Mouse (Mus musculus) neural tube, embryonic 12.5 days (tissue): ENCODE measurements around the gene D1Ertd622e. TPM values are rescaled to one million over a fixed set of nuclear protein-coding genes. Genes with fewer than 3 reads are reported as not detected.

ENCODE experiments used
- ATAC-seq: fragments of 200-750 bp; cut with Nextera tagmentation; 2 replicates; pipeline ENCODE4 v1.8.0; 2017; ENCODE audit warnings: low read depth, mild to moderate bottlenecking, moderate TSS enrichment, moderate library complexity; ENCODE audit not compliant: low FRiP score
- H3K27ac ChIP-seq: fragments of 300-500 bp; sonication (generic); 2 replicates; pipeline ENCODE4 v1.5.1; 2016
- H3K27me3 ChIP-seq: fragments of 300-500 bp; sonication (generic); replicated peaks from 2 replicates; pipeline ENCODE4 v1.6.1; 2016; ENCODE audit warnings: mild to moderate bottlenecking
- H3K36me3 ChIP-seq: fragments of 300-500 bp; sonication (generic); 2 replicates; pipeline ENCODE4 v1.6.1; 2016; ENCODE audit warnings: mild to moderate bottlenecking
- H3K4me1 ChIP-seq: fragments of 300-500 bp; sonication (generic); 2 replicates; pipeline ENCODE4 v1.6.1; 2016
- H3K4me2 ChIP-seq: fragments of 300-500 bp; sonication (generic); replicated peaks from 2 replicates; pipeline ENCODE4 v1.6.1; 2016; ENCODE audit warnings: mild to moderate bottlenecking
- H3K4me3 ChIP-seq: fragments of 300-500 bp; sonication (generic); 2 replicates; pipeline ENCODE4 v1.5.1; 2016
- H3K9ac ChIP-seq: fragments of 300-500 bp; sonication (generic); 2 replicates; pipeline ENCODE4 v1.6.1; 2016; ENCODE audit warnings: mild to moderate bottlenecking
- H3K9me3 ChIP-seq: fragments of 300-500 bp; sonication (generic); 2 replicates; pipeline ENCODE4 v1.6.1; 2016; ENCODE audit warnings: mild to moderate bottlenecking
- WGBS: fragments of 180-500 bp; shearing (Covaris S2); methylation state at CpG from one replicate; pipeline ENCODE4 v1.1.7; 2016; 5-methylcytosine and 5-hydroxymethylcytosine counted together
- polyA plus RNA-seq: library from polyadenylated mRNA; unstranded; fragments of >200 nt; fragmentation: Nextera tagmentation; extraction: Ambion mirVana; gene quantifications from 2 replicates; pipeline ENCODE4 v1.2.1, GENCODE M21; 2016

D1Ertd622e gene
- polyA plus RNA-seq, 1 experiment from 2014 or later, result 32.8 TPM

- no peak overlapping the region for H3K9ac ChIP-seq
- no peaks in the 10 kb centered on the region for H3K4me1 ChIP-seq
- H3K4me3 ChIP-seq, result no peak overlapping the region
- ATAC-seq, result no peak
- no peaks in the 10 kb centered on the region for H3K27me3 ChIP-seq
- WGBS, result 66% methylated on average over 5 of the region's 5 CpGs
- H3K4me2 ChIP-seq, result no peak overlapping the region
- H3K27ac ChIP-seq, result no peak overlapping the region
- no peaks in the 10 kb centered on the region for H3K9me3 ChIP-seq
- no peaks in the 10 kb centered on the region for H3K36me3 ChIP-seq
Measured at GRCm38 (mm10) chr1:97630146-97630545, 31.7 kb downstream of the D1Ertd622e start.

- Histone ChIP-seq H3K27me3 (no peaks in the 10 kb centered on the region), H3K36me3 (no peaks in the 10 kb centered on the region), H3K4me3 (no peak overlapping the region), H3K9ac (no peak overlapping the region), H3K9me3 (no peaks in the 10 kb centered on the region), H3K4me2 (no peak overlapping the region), H3K27ac (no peak overlapping the region), H3K4me1 (no peaks in the 10 kb centered on the region)
- WGBS, result 87% methylated on average over 7 of the region's 7 CpGs
- no peak for ATAC-seq
Measured at GRCm38 (mm10) chr1:97628859-97629258, 33.0 kb downstream of the D1Ertd622e start.

- WGBS, result 77% methylated on average over 8 of the region's 8 CpGs
- no peak overlapping the region for H3K27ac ChIP-seq
- no peaks in the 10 kb centered on the region for H3K36me3 ChIP-seq
- H3K4me1 ChIP-seq, result no peaks in the 10 kb centered on the region; the same call in 1 of the 2 replicates
- H3K4me2 ChIP-seq, result no peak overlapping the region
- no peak for ATAC-seq
- H3K27me3 ChIP-seq, result no peaks in the 10 kb centered on the region
- H3K9ac ChIP-seq, result no peak overlapping the region
- H3K4me3 ChIP-seq, result no peak overlapping the region
- H3K9me3 ChIP-seq, result no peaks in the 10 kb centered on the region
Measured at GRCm38 (mm10) chr1:97628016-97628415, 33.9 kb downstream of the D1Ertd622e start.

- Histone ChIP-seq H3K36me3 (no peaks in the 10 kb centered on the region), H3K27ac (no peak overlapping the region), H3K4me1 (no peaks in the 10 kb centered on the region; the same call in 1 of the 2 replicates), H3K9ac (no peak overlapping the region), H3K4me2 (no peak overlapping the region), H3K4me3 (no peak overlapping the region), H3K27me3 (no peaks in the 10 kb centered on the region), H3K9me3 (no peaks in the 10 kb centered on the region)
- WGBS, result 69% methylated on average over 6 of the region's 6 CpGs
- no peak for ATAC-seq
Measured at GRCm38 (mm10) chr1:97625427-97625826, 36.4 kb downstream of the D1Ertd622e start.

DNA sequence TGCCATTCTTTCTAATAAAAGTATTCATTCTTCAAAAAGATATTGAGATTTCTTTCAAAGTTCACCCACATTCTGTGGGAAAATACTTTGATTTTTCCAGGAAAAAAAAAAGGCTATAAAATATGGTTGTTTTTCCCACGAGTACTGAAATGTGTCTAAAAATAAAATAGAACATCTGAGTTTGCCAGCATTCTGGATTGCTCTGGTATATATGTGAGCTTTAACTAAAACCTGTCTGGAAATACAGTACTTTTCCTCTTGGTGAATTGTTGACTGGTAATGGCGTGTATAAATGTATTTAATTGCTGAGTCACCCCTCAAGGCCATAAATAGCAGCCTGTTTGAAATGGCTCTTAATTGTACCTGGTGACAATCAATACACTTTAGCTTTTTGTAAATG is 37.5 kb downstream of the D1Ertd622e start:
- Histone ChIP-seq H3K9me3 (no peaks in the 10 kb centered on the region), H3K4me1 (no peaks in the 10 kb centered on the region; the same call in 1 of the 2 replicates), H3K4me3 (no peak overlapping the region), H3K27ac (no peak overlapping the region), H3K4me2 (no peak overlapping the region), H3K9ac (no peak overlapping the region), H3K36me3 (no peaks in the 10 kb centered on the region), H3K27me3 (no peaks in the 10 kb centered on the region)
- WGBS, result 53% methylated on average over 2 of the region's 2 CpGs
- ATAC-seq, result no peak

- Histone ChIP-seq H3K9ac (no peak overlapping the region), H3K4me2 (no peak overlapping the region), H3K4me3 (no peak overlapping the region), H3K9me3 (no peaks in the 10 kb centered on the region), H3K27me3 (no peaks in the 10 kb centered on the region), H3K4me1 (no peaks in the 10 kb centered on the region; the same call in 1 of the 2 replicates), H3K27ac (no peak overlapping the region), H3K36me3 (no peaks in the 10 kb centered on the region)
- ATAC-seq, result no peak
- 6% methylated on average over 1 of the region's 1 CpGs for WGBS
Measured at GRCm38 (mm10) chr1:97623214-97623856, 38.5 kb downstream of the D1Ertd622e start.

DNA sequence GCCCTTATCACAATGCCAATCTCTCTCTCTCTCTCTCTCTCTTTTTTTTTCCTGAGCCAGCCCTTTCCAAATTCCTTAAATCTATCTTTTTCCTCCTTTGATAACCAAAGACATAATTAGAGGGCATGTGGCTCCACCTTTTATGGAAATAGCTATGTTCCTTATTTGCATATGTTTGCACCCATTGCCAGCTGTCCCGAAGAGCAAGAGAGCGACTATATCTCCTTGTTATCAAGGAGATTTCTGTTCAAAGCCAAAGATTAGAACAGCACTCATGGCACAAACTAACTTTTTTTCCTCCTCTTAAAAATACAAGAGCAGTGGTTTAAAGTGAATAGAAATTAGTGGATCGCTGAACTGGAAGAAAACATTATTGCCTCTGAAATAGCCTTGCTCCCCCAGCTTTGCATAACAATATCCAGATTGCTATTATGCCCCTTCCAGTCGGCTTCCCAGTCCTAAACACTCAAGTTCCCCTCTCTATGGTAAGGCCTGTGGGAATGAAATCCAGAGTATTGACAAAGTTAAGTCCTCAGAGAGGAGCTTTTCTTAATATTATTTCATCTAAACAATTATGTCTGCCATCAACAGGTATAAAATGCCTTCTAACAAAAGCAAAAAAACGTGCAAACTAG is 39.2 kb downstream of the D1Ertd622e start:
- WGBS, result 8% methylated on average over 5 of the region's 5 CpGs
- peak overlapping the region; percentile 12; the same call in 1 of the 2 replicates for H3K4me2 ChIP-seq
- 0 out of 2 replicates have a peak, but pooled peaks have one; percentile 57 for ATAC-seq

DNA sequence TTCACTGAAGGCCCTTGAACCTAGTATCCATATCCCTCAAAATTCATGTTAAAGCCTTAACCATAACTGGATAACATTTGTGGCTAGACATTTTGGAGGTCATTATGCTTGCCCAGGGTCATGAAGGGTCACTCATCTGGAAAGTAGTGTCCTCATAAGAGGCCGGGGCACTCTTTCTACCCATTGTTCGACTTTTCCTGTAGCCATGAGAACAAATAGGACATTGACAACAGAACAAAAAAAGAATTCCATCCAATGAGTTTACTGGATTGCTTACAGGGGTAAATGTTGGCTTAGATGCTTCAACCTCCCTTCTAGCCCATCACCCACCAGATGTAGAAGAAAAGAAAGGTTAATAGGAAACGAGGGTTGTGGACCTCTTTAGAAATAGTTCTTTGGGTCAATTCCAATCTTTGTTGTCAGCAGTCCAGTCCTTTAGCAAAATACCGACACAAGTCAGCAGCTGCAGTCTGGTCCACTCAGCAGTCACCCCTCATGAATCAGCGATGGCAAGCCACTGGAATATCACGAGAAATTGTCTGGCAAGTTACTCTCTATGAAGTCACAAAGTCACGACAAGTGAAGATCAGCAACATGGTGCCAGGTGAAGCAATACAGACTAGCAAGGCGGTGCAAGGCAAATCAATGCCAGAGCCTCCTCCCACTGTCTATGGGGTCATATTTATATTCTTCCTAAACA is 42.1 kb downstream of the D1Ertd622e start:
- H3K9me3 ChIP-seq, result no peaks in the 10 kb centered on the region
- no peak overlapping the region for H3K4me2 ChIP-seq
- no peak for ATAC-seq
- no peaks in the 10 kb centered on the region for H3K36me3 ChIP-seq
- H3K27me3 ChIP-seq, result no peaks in the 10 kb centered on the region
- WGBS, result 64% methylated on average over 8 of the region's 8 CpGs
- no peaks in the 10 kb centered on the region; the same call in 1 of the 2 replicates for H3K4me1 ChIP-seq
- no peak overlapping the region for H3K27ac ChIP-seq
- no peak overlapping the region for H3K9ac ChIP-seq
- H3K4me3 ChIP-seq, result no peak overlapping the region

More for the DNA sequence above, 39.2 kb downstream of the D1Ertd622e start:
- no peak overlapping the region for H3K4me3 ChIP-seq
- H3K9ac ChIP-seq, result no peak overlapping the region
- H3K27me3 ChIP-seq, result no peaks in the 10 kb centered on the region
- H3K27ac ChIP-seq, result no peak overlapping the region
- no peaks in the 10 kb centered on the region for H3K9me3 ChIP-seq
- no peaks in the 10 kb centered on the region for H3K36me3 ChIP-seq
- H3K4me1 ChIP-seq, result no peaks in the 10 kb centered on the region; the same call in 1 of the 2 replicates

DNA sequence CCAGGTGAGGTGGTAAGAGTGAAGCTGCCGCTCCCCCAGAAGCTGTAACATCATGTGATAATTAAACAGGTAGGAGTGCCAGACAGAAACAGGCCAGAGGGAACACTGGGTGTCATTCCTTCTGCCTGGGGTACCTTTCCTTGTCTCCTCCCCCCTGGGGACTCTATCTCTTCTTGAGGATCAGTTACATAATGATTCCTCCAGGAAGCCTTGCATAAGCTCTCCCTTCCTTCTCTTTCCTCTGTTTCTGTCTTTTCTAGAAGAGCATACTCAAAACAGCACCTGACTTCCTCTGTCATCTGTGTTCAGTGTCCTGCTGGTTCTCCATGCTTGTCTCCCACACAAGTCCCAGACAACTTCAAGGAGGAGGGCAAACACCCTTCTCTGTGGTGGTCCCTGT is 46.3 kb downstream of the D1Ertd622e start:
- Histone ChIP-seq H3K9ac (no peak overlapping the region), H3K27ac (no peak overlapping the region), H3K4me1 (no peaks in the 10 kb centered on the region), H3K9me3 (no peaks in the 10 kb centered on the region), H3K27me3 (no peaks in the 10 kb centered on the region), H3K4me2 (no peak overlapping the region), H3K36me3 (no peaks in the 10 kb centered on the region), H3K4me3 (no peak overlapping the region)
- no peak for ATAC-seq
- 88% methylated on average over 1 of the region's 1 CpGs for WGBS

DNA sequence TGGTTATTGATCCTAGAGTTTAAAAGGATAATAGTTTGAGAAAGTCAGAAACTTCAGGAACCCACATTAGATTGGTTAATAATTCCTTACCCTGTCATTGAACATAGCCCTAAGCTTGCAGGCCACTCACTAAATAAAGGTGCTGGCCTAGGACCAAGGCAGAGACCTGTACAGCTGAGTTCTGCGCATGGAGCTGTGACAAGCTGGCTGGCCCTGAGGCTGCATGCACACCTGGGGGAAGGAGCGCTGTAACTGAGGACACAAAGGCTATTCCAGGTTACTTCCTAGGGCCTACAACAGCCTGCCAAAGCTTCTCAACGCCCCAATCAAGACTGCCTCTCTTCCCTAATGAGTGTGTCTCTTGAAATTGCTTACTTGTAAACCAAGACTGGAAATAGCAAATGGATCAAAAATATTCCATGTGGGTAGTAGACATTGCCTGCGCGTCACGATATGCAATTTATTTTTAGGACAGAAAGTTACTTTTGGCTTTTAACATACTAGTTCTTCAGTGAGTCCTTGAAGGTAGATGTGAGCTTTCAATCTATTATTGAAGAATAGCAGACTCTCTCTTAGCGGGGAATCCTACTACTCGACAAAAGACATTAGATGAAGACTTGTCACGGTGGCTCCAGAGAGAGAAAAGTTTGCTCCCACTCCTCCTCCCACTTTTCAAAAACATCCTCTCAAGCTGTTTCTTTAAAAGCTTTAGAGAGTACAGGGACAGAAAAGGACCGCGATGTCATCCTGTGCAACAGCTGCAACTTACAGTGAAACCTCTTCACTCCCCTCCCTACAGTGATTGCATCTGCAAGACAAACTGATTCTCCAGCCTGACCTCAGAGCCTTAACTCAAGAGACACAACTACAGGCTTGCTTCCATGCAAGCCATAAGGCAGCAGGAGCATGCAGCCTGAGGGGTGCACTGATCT is 47.1 kb downstream of the D1Ertd622e start:
- Histone ChIP-seq H3K27ac (no peak overlapping the region), H3K9ac (no peak overlapping the region), H3K4me3 (no peak overlapping the region), H3K4me2 (no peak overlapping the region), H3K36me3 (no peaks in the 10 kb centered on the region), H3K27me3 (no peaks in the 10 kb centered on the region), H3K9me3 (no peaks in the 10 kb centered on the region), H3K4me1 (no peaks in the 10 kb centered on the region)
- no peak for ATAC-seq
- WGBS, result 85% methylated on average over 11 of the region's 11 CpGs

DNA sequence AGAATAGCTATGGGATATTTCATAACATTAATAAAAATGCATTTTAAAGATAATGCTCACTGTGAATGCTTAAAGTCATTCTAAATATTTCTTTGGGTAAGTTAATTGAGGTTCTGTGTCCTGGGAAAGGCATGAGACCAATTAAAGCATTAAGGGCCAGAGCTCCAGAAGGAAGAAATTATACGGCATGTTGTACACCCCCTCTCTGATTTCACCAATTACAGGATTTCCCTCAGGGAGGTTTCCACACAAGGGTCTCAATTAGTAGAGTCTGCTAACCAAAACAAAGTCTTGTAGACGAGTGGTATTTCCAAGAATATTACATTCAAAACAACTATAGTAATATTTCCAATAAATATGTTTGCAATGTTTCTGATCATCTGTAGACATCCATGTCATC is 50.1 kb downstream of the D1Ertd622e start:
- H3K36me3 ChIP-seq, result no peaks in the 10 kb centered on the region
- no peaks in the 10 kb centered on the region for H3K27me3 ChIP-seq
- no peak overlapping the region for H3K4me2 ChIP-seq
- 78% methylated on average over 2 of the region's 2 CpGs for WGBS
- no peak for ATAC-seq
- no peak overlapping the region for H3K4me3 ChIP-seq
- H3K9me3 ChIP-seq, result no peaks in the 10 kb centered on the region
- no peak overlapping the region for H3K9ac ChIP-seq
- H3K4me1 ChIP-seq, result no peaks in the 10 kb centered on the region
- no peak overlapping the region for H3K27ac ChIP-seq

GRCm38 (mm10) chr1:97603361-97603760 is 58.5 kb downstream of the D1Ertd622e start:
- Histone ChIP-seq H3K9ac (no peak overlapping the region), H3K27me3 (no peaks in the 10 kb centered on the region), H3K4me2 (no peak overlapping the region), H3K4me1 (no peaks in the 10 kb centered on the region), H3K4me3 (no peak overlapping the region), H3K9me3 (no peaks in the 10 kb centered on the region), H3K27ac (no peak overlapping the region), H3K36me3 (no peaks in the 10 kb centered on the region)
- 80% methylated on average over 1 of the region's 1 CpGs for WGBS
- ATAC-seq, result no peak
